Mouse (Mus musculus): ENCODE measurements around the gene Tmprss15.

The Tmprss15 gene

DNA sequence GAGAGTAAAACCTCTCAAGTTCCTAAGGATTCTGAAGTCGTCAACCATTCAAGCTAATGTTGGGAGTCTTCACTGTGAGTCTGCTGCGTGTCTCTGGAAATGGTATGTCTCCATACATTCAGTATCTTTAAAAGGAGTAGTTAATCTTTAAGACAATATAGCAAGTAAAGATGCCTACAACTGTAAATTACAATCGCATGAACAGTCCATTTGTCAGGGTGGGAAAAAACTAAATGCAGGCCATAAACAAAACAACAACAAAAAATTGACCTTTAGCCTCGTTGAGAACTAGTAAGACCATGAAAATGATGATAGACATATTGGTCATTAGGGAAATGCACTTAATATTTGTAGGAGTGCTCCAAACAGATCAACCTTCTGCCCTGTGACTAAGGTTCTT, at the start of gene Tmprss15:
Gene Tmprss15, minus strand, starts transcription at position 101 of the 400 bp plus-strand sequence.
- no peak for DNase-seq

- no peak for DNase-seq
These were observed 24.0 kb upstream of the Tmprss15 start for GRCm38 (mm10) chr16:79114879-79115278.

DNA sequence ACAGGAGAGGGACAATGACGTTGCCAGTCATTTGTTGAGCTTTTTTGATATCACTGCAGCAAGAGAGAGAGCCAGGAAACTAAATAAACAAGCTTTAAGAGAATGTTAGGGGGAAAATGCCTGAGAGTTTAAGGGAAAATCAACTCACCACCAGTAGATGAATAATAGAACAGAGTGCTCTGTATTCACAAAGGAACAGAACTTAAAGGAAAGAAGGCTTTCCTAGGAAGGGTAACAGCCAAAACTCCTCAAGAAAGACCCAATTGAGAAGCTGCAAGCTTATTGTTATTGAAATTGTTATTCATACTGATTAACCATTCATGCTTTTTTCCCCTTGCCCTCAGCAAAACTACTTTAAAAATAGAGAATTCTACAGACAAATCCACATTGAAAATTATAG, 18.6 kb upstream of the Tmprss15 start:
- DNase-seq: no peak

DNA sequence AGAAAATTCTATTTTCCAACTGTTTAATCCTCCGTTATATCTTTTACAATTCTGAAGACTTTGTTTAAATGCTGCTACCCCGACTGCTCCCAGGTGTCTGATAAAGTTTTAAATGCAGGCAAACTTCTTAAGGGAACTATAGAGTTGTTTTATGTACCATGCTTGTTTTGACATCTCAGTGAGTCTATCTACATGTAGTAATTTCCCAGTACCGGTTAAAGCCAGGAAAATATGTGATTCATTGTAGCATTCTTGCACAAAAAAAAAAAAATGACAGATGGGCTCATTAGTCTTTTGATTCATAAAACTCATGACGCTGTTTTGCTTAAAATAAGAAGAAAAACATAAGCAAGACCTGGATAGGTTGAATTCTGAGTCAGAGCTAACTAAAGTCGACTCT, 18.1 kb upstream of the Tmprss15 start:
- no peak for DNase-seq

- no peak for DNase-seq
These were observed 9.4 kb upstream of the Tmprss15 start for GRCm38 (mm10) chr16:79100325-79100724.

DNA sequence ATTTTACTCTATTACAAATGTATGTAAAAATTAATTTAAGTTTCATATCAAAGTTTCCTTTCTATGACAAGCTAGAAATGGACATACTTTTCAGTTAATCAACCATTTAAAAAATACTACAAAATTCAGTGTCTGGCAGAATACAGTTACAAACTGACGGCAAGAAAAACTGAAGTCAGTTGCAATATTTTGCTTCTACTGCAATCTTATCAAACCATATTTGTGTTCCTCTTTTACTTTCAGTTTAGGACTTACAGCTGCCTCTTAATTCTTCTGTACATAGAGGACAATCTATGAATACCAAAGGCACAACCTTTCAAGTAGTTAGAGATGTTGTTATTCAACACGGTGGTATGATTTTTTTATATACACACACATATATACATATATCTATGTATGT, 7.4 kb upstream of the Tmprss15 start:
- DNase-seq: no peak

DNA sequence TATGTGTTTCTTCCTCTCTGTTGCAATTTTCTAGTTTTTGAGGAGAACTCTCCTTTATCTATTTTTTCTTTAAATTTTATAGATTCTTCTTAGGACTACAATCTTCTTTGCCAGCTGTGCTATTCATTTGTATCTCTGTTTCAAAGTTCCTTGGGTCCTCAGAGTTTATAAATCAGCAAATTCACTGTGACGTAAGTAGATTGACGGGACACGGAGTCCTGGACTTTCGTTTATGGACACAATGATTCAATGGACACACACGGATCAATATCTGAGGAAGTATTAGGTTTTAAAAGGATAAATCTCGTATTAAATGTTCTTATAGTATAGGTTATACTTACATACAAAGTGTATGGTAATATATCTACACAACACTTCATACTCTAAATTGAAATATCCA, 4.3 kb downstream of the Tmprss15 start:
- no peak for DNase-seq

DNA sequence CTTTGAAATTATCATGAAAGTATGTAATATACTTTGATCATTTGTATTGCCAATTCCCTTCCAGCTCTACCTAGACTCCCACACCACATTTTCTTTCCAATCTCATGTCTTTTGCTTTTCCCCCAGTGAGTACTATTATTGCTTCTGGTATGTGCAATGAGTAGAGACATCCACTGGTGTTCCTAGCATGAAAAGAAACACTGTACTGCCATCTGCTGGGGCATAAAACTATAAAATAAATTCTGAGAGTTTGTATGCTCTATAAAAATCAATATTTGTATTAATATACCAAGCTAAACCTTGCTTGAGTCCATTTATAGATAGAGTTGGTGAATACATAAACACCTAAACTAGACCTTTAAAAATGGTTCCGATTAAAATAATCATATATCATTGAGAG, 27.0 kb downstream of the Tmprss15 start:
- DNase-seq: no peak

DNA sequence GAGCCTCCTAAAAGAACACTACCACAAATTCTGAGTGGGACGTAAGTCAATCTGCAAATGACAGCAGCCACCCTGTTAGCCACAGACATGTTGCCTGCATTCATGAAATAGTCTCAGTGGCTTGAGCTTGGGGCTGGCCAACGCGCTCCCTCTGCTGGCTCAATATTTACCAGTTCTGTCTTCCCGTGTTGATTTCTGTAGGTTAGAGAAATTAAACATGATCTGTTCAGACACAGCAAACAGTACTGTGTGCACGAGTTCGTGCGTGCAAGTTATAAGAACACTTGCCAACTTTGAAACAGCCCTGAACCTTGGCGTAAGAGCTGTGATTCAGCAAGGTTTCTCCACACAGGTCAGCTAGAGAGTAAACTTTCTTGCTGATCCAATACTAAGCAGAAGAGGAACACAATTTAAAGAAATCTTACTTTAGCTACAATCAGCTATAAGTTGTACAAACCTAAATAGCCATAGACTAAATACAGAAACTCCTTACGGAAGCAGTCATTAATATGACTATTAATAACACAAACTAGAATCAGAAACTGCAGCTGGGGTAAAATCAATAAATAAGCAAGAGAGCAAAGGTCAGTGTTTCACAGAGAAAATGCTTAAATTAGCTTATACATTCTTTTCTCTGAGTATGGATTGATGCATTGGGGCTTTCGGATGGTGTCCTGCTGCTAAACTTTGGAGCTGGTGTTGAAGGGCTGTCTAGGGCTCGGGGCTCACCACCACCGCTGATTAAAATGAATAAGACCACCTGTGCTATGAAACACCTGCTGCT, 31.9 kb downstream of the Tmprss15 start:
- DNase-seq: peak; percentile 3 to 11

GRCm38 (mm10) chr16:79032593-79032992, 58.3 kb downstream of the Tmprss15 start:
- DNase-seq: no peak

GRCm38 (mm10) chr16:79002812-79003211, 88.1 kb downstream of the Tmprss15 start:
- DNase-seq: no peak

- no peak for DNase-seq
These were observed 89.2 kb downstream of the Tmprss15 start for GRCm38 (mm10) chr16:79001679-79002078.

GRCm38 (mm10) chr16:78976384-78976783, 114.5 kb downstream of the Tmprss15 start:
- DNase-seq: no peak

DNA sequence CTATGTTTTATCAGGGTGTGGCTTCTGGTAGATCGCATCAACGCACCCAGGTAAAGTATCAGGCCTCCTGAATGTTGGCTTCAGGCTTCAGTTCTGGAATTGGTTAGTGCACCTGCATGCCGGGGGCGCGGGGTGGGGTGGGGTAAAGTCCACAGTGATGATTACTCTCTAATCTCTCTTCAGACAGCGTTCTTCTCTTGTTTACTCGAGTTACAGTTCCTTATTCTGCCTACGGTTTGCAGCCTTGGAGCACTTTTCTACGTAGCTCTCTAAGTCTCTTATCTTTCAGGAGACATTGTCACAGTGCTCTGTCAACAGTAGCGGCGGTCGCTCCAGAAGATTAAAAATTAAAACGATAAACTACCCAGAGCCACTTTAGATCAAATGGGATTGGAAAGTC, 116.8 kb downstream of the Tmprss15 start:
- DNase-seq: no peak

GRCm38 (mm10) chr16:78969091-78969731, 121.7 kb downstream of the Tmprss15 start:
- DNase-seq: peak in 1 of 2 experiments; percentile 10

GRCm38 (mm10) chr16:78957434-78957833, 133.5 kb downstream of the Tmprss15 start:
- no peak for DNase-seq

GRCm38 (mm10) chr16:78950359-78950758, 140.5 kb downstream of the Tmprss15 start:
- no peak for DNase-seq

DNA sequence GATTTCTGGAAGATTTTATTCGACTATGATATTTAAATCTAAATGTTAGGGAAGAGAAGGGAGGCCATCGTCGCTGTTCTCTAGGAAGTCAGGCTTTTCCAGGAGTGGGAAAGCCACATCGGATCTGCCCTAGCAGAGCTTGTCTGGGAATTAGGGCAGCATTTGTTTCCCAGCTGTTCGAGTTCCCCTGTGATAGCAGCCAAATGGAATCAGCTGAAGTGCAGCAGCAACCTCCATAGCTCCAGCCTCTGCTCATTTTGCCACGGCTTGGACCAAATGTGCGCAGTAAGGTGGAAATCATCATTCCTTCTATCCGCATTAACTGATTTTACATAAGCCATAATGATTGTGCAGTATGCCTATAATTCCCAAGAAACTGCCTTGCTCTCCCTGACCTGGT, 153.1 kb downstream of the Tmprss15 start:
- no peak for DNase-seq

GRCm38 (mm10) chr16:78934298-78934697, 156.6 kb downstream of the Tmprss15 start:
- DNase-seq: no peak

DNA sequence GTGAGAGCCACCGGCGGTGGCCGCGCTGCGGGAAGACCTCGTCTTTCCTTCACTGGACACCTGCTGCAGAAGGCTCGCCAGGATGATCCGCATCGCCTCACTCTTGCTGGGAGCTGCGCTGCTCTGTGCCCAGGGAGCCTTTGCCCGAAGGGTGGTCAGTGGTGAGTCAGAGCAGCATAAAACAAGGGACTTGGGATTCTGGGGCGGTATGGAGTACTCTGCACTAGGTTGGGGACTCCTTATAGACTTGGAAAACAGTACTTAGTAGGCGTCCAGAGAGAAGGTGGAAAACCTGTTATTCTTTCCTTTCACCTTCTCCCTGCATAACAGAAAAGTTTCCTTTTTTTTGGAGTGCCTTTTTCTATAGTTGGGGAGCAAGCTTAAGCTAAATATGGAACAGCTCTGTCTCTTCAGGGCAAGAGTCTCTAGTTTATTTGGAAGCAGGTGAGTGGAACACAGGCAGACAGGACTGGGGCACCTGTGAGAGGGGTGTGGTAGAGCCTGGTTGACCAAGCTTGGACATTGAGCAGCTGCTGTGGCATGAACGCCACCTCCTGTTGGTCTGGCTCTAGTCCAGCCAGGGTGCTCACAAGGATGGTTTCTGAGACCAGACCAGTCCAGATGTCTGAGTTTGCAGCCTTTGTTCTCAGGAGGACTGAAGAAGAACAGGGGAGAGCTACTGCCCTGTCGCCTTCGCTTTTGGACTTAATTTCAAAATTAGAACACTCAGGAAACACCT, 159.4 kb downstream of the Tmprss15 start:
- peak in 1 of 2 experiments; percentile 6 for DNase-seq

DNA sequence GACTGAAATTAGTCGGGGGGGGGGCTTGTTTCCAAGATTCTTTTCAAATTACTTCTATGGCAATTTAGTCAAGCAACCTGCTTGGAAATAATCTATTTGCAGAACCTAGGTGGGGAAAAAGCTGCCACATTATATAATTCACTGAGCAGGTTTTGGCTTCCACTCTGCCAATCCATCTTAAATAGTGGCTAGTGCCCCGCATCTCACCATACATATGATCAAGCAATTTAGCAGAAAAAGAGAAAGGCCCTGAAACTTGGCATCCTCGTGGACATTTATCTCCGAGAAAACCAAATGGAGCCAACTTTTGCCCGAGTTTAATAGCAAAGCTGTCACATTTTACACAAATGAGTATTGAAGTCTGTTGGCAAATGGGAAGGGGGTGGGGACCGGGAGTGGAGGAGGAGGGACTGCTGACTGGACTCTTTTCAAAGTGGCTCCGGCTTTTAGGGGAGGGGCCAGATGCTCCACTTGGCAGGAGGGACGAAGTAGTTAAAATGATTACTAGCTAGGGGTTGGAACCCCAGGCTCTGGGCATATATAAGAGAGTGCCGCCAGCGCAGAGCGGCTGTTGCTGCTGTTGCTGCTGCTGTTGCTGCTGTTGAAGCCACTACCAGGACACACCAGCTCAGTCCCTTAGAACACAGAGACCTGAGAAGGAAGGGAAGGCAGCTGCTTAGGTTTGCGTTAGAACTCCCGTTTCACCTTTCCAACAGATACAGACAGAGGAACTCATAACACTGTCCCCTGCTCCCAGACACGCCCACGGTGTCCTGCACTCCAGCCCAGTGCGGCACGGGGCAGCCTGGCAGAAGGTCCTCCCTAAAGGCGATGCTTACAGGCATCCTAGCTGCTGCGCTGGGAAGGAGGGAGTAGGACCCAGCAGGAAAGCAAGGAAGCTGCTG, 160.3 kb downstream of the Tmprss15 start, which contains the start of gene Chodl:
Gene Chodl, plus strand, starts transcription at position 567 of the 905 bp plus-strand sequence.
- DNase-seq: peak; percentile 2 to 9

DNA sequence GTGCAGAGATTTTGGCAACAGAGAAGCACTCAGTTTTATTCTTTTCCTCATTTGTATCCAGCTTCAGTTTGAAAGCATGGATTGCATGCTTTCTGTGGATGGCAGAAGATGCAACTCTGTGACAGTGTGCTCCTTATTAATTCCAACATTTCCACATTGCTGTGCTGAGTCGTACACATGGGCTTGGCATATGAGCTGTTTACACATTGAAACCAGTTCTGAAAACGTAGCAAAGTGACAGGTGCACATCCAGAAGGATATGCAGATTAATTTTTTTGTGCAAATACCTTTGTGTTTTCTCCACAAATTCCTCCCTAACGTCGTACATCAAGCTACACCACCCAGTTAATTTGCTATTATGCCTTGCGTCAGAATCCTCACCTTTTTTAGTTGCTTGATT, 168.3 kb downstream of the Tmprss15 start:
- no peak for DNase-seq

All from cerebellum, postnatal 36 days (tissue).